Mouse (Mus musculus) gastrocnemius, postnatal 25 days (tissue): ENCODE data around the gene Gif. TPM values are rescaled to one million over a fixed set of nuclear protein-coding genes. Genes with fewer than 3 reads are reported as not detected.

Experiments used
- DNase-seq: peaks from one replicate; pipeline ENCODE4 v3.0.0; 2022
- total RNA-seq, 2 experiments: library from RNA; stranded (reverse); gene quantifications; 1 replicate in 1 of 2; 2 replicates in 1 of 2; pipeline ENCODE4 v1.2.3; 2021

Gif gene
- total RNA-seq, 2 experiments from 2014 or later: not detected

- no peak for DNase-seq
Measured at GRCm38 (mm10) chr19:11794447-11794846, 47.1 kb downstream of the Gif start.

GRCm38 (mm10) chr19:11800531-11801315 lies 53.4 kb downstream of the Gif start:
- DNase-seq: no peak

GRCm38 (mm10) chr19:11804423-11804822 lies 57.1 kb downstream of the Gif start:
- peak; percentile 13 for DNase-seq

- DNase-seq: no peak
Measured at GRCm38 (mm10) chr19:11807251-11807650, 59.9 kb downstream of the Gif start.

GRCm38 (mm10) chr19:11807822-11808221 lies 60.5 kb downstream of the Gif start:
- no peak for DNase-seq

- no peak for DNase-seq
Measured at GRCm38 (mm10) chr19:11808452-11808851, 61.1 kb downstream of the Gif start.

GRCm38 (mm10) chr19:11810003-11810758 lies 62.8 kb downstream of the Gif start:
- DNase-seq: no peak

GRCm38 (mm10) chr19:11810856-11811255 lies 63.5 kb downstream of the Gif start:
- peak; percentile 15 for DNase-seq

GRCm38 (mm10) chr19:11811688-11812365 lies 64.5 kb downstream of the Gif start:
- no peak for DNase-seq

Other genes with a start within 250 kb of the Gif start
- 1 to 10 TPM; 1.9 to 4.3 TPM for gene Ms4a6b, start 231.0 kb upstream of the Gif start, total RNA-seq
- gene Ms4a4d, start 210.8 kb upstream of the Gif start, total RNA-seq: 1 to 10 TPM; 3.0 to 3.9 TPM
- 1 to 10 TPM; 2.0 to 2.5 TPM for gene Ms4a6d, start 142.7 kb upstream of the Gif start, total RNA-seq
- gene Ms4a2, start 123.8 kb upstream of the Gif start, total RNA-seq: under 1 TPM; 0.10 to 0.21 TPM
- gene Ms4a3, start 106.7 kb upstream of the Gif start, total RNA-seq: not detected
- gene Oosp2, start 87.0 kb upstream of the Gif start, total RNA-seq: not detected
- gene Oosp1, start 56.4 kb upstream of the Gif start, total RNA-seq: not detected
- gene Oosp3, start 50.5 kb upstream of the Gif start, total RNA-seq: not detected
- 10 to 100 TPM; 53.1 to 57.1 TPM for gene Mrpl16, start 22.8 kb downstream of the Gif start, total RNA-seq
- gene Stx3, start 71.8 kb downstream of the Gif start, total RNA-seq: 1 to 10 TPM; 1.0 to 1.6 TPM
- gene Olfr1417, start 91.7 kb downstream of the Gif start, total RNA-seq: not detected
- gene Olfr1418, start 113.5 kb downstream of the Gif start, total RNA-seq: not detected
- not detected for gene Olfr1419, start 127.6 kb downstream of the Gif start, total RNA-seq
- not detected for gene Olfr1420, start 139.0 kb downstream of the Gif start, total RNA-seq
- 10 to 100 TPM; 18.7 to 22.8 TPM for gene Patl1, start 164.8 kb downstream of the Gif start, total RNA-seq
- 10 to 100 TPM; 56.9 to 63.4 TPM for gene Osbp, start 218.4 kb downstream of the Gif start, total RNA-seq